Mouse (Mus musculus) CD4-positive, CD25-positive, alpha-beta regulatory T cell, adult 4 months (primary cell): ENCODE results near the gene Hexim1. TPM values are rescaled to one million over a fixed set of nuclear protein-coding genes. Genes with fewer than 3 reads are reported as not detected.

Experiments used
- ATAC-seq: one replicate; pipeline ENCODE4 v1.8.0; 2017
- polyA plus RNA-seq, 2 experiments: library from polyadenylated mRNA; unstranded; fragments of 100-300 nt; shearing (Covaris generic); gene quantifications; one replicate each; pipeline ENCODE4 v1.2.1; 2017

Hexim1 gene
- polyA plus RNA-seq, 2 experiments from 2014 or later = 2.6 to 4.3 TPM

GRCm38 (mm10) chr11:103098531-103099190, 17.4 kb upstream of the Hexim1 start:
- no peak for ATAC-seq

GRCm38 (mm10) chr11:103099352-103099940, 16.6 kb upstream of the Hexim1 start:
- ATAC-seq = no peak

DNA sequence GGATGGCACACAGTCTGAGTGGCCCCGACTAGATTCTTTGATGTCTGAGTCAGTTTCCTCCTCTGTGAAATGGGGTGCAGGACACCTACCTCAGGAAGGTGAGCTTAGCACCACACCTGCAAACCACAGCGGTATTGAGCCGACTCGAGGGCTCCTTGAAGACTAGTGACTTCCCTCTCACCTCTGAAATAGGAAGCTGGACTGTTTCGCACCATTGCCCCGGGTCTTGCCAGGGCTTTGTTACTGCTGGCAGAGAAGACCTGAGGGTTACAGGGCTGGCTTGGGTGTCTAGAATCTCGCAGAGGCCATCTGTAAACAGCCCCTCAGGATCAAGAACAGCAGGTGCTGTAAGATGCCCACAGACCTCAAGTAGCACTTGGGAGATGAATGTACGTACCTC, 15.7 kb upstream of the Hexim1 start:
- no peak for ATAC-seq

DNA sequence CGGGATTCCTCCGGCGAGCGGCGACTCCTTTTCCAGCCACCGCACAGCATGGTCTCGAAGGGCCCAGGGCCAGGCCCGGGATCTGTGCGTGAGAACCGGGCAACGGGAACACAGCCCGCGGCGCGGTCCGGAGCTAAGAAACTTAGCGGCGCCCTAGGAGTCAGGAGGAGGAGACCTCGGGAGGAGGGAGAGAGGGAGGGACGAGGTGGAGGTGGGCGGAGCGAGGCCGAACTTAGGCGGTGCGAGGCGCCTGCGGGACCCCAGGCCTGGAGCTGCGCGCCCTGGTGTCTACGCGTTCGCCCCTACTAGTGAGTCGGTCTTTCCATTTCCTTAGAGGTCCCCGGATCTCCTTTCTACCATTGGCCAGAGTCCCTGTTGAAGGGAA, 14.6 kb upstream of the Hexim1 start, which contains the start of the genes Plcd3 and Acbd4:
Gene Plcd3 (minus strand): TSS at position 178 of the 385 bp plus-strand sequence.
Gene Acbd4 (plus strand): TSS at position 202 of the 385 bp plus-strand sequence.
- ATAC-seq = no peak

DNA sequence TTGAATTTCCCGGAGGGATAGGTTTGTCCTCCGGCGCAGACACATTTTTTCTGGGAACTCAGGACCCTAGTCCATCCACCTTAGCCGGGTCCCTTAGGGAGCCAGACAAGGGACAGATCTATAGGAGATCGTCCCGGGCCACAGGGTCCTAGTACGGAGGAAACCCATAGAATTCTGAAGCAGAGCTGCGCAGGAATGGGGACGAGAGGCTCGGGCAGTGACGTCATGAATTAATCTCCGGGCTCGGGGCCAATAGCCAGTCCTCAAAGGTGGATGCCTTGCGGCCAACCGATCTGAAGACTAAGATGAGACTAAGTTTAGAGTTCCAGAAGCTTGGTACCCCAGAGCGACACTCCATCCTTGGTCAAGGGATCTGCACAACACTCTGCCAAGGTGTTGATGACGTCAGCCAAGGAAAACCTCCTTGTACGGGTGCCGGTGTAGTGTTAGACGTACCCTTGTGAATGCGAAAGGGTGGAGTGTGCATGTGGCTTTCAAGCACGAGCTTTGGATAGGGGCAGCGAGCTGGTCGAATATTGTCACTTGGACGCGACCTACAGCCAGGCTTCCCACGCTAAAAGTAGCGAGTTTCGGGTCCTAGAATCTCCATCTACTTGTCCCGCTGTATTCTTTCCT, 14.0 kb upstream of the Hexim1 start:
- ATAC-seq = no peak

- peak; percentile 95 for ATAC-seq
These were observed 13.2 kb upstream of the Hexim1 start for GRCm38 (mm10) chr11:103102725-103103349.

DNA sequence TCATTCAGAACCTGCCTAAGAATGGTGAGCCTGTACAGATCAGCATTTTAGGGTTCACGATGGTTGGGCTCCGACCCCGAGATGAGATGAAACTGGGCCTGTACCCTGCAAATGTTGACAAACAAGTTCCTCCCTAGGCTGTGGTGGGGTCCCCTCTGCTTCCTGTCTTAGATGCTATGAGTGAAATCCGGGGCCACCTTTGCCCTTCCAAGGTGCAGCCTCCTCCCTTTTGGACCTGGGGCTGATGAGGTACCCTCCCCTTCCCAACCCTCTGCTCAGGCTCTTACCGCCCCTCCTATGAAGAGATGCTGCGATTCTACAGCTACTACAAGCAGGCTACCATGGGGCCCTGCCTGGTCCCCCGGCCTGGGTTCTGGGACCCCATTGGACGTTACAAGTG, 12.4 kb upstream of the Hexim1 start:
- ATAC-seq = no peak

- no peak for ATAC-seq
These were observed 11.6 kb upstream of the Hexim1 start for GRCm38 (mm10) chr11:103104469-103104868.

- ATAC-seq = no peak
These were observed 10.8 kb upstream of the Hexim1 start for GRCm38 (mm10) chr11:103105180-103105725.

DNA sequence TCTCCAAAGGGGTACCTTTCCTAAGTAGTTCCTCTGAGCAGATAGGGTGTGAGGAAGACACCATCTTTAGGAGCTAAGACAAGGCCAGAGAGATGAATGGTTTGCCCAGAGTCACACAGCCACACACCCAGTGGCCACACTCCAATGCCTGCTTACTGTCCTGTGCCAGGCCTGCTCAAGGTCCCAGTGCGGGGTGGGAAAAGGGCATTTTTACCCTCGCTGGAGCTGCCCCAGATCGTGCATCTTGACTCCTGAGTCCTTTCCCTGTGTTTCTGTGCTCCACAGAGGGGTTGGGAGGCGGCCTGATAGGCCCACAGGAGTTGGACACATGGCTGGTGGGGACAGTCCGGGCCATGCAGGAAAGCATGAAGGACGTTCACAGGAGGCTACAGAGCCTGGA, 10.2 kb upstream of the Hexim1 start:
- no peak for ATAC-seq

GRCm38 (mm10) chr11:103106386-103106785, 9.6 kb upstream of the Hexim1 start:
- ATAC-seq = no peak

- ATAC-seq = no peak
These were observed 4.7 kb upstream of the Hexim1 start for GRCm38 (mm10) chr11:103111301-103111700.

DNA sequence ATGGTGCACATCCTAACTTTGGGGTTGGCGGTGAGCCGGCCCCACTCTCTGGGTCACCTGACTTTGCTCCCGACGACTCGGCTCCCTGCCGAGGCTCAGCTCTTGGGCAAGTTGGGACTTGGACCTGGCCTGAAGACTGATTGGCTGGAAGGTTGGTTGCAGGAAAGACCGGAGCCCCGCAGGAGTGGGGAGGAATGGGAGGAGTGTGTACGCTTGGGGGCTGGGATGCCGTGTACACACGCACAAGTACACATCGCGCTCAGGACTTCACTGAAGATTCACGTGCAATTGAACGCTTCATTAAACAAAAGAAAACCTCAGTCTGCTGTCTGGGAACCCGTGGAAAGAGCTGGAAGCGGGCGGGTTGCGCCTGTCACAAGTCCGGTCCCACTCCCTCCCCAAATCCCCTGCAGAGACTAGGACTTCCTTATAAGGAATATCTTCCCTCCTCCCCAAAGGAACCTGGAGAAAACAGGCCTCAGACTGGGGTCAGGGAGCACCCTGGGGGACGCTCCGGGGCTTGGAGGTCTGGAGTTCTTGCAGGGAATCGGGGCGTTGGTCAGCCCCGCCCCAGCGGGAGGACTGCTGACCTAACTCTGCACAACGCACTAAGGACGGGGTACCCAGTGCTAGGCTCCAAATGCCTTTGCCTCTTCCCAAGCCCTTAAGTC, 4.0 kb upstream of the Hexim1 start:
- no peak for ATAC-seq

- no peak for ATAC-seq
These were observed 3.5 kb upstream of the Hexim1 start for GRCm38 (mm10) chr11:103112552-103112912.

GRCm38 (mm10) chr11:103113005-103113404, 3.0 kb upstream of the Hexim1 start:
- no peak for ATAC-seq

- ATAC-seq = no peak
These were observed 2.3 kb upstream of the Hexim1 start for GRCm38 (mm10) chr11:103113771-103114170.

GRCm38 (mm10) chr11:103114270-103114943, 1.6 kb upstream of the Hexim1 start:
- no peak for ATAC-seq

- ATAC-seq = peak; percentile 46
These were observed 646 bp upstream of the Hexim1 start for GRCm38 (mm10) chr11:103115163-103116007.

- ATAC-seq = no peak
These were observed 1.0 kb downstream of the Hexim1 start for GRCm38 (mm10) chr11:103116959-103117590.

DNA sequence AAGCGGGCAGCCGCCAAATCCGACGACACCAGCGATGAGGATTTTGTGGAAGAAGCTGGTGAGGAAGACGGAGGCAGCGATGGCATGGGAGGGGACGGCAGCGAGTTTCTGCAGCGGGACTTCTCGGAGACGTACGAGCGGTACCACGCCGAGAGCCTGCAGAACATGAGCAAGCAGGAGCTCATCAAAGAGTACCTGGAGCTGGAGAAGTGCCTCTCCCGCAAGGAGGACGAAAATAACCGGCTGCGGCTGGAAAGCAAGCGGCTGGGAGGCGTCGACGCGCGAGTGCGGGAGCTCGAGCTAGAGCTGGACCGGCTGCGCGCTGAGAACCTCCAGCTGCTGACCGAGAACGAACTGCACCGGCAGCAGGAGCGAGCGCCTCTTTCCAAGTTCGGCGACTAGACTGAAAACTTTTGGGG, 1.6 kb downstream of the Hexim1 start:
- ATAC-seq = no peak

DNA sequence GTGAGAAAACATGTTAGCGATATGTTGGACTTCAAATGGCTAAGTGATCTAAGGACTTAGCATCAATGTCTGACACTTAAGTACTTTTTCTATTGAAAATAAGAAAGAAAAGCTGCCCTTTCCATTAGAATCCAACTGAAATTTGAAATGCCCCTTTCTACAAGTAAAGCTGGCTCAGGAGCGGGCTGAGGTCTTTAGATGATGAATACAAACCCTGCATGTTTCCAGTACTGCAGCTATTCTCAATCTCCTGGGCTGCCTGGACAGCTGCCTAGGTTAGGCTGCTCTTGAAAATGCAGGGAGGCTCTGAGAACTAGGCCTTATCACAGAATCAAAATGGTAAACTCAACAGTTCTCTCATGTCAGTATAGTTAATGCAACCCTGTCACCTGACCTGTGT, 2.8 kb downstream of the Hexim1 start:
- ATAC-seq = no peak
